Mouse (Mus musculus): ENCODE data around the gene Zmym3.

DNA sequence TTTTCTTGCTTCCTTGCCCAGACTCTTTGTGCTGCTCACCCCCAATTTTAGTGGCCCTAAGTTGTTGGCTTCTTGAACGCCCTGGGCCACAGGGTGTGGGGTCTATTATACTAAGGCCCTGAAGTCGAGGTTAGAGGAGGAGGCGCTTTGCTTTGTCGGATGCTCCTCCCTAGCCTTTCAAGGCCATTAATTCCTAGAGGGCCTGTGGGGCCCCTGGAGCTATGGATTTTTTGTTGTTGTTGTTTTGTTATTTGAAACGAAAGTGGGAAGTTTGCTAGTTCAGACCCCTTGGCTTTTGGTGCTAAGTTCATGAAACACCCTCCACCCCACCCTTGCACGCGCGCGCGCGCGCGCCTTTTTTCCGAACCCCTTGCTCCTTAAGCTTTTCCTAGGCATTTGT lies 9.3 kb upstream of the Zmym3 start:
- TF ChIP-seq CTCF (IDR thresholded peaks at IDR 0.05; ENCODE audit: low read depth, low read length) (no peak), GATA1 (IDR thresholded peaks at IDR 0.05; ENCODE audit: borderline replicate concordance, low read length) (no peak), TAL1 (conservative IDR thresholded peaks at IDR 0.05; ENCODE audit: low read depth, low read length) (no peak)

Data from G1E (cell line).